Mouse (Mus musculus) forebrain, postnatal 0 days (tissue): ENCODE measurements around the gene Rgs6. TPM values are rescaled to one million over a fixed set of nuclear protein-coding genes. Genes with fewer than 3 reads are reported as not detected.

Experiments
- ATAC-seq: fragments of 200-750 bp; cut with Nextera tagmentation; 2 replicates; pipeline ENCODE4 v1.8.0; 2017; ENCODE audit warnings: mild to moderate bottlenecking, moderate library complexity
- DNase-seq: peaks from one replicate; pipeline ENCODE4 v3.0.0-alpha.2; 2015
- H3K27ac ChIP-seq: fragments of 300-500 bp; sonication (generic); 2 replicates; pipeline ENCODE4 v1.5.1; 2014; ENCODE audit warnings: low read depth, mild to moderate bottlenecking, antibody characterized with exemption, low read length, moderate library complexity, mixed read lengths
- H3K27me3 ChIP-seq: fragments of 300-500 bp; sonication (generic); 2 replicates; pipeline ENCODE4 v1.6.1; 2014; ENCODE audit warnings: mild to moderate bottlenecking, low read length, mixed read lengths; ENCODE audit not compliant: insufficient read depth
- H3K36me3 ChIP-seq: fragments of 300-500 bp; sonication (generic); 2 replicates; pipeline ENCODE4 v1.6.1; 2014; ENCODE audit warnings: mild to moderate bottlenecking, moderate library complexity; ENCODE audit not compliant: insufficient read depth
- H3K4me1 ChIP-seq: fragments of 300-500 bp; sonication (generic); 2 replicates; pipeline ENCODE4 v1.6.1; 2014; ENCODE audit warnings: antibody characterized with exemption; ENCODE audit not compliant: insufficient read depth
- H3K4me2 ChIP-seq: fragments of 300-500 bp; sonication (generic); 2 replicates; pipeline ENCODE4 v1.6.1; 2014; ENCODE audit warnings: low read depth, mild to moderate bottlenecking, moderate library complexity
- H3K4me3 ChIP-seq: fragments of 300-500 bp; sonication (generic); 2 replicates; pipeline ENCODE4 v1.5.1; 2014; ENCODE audit warnings: low read depth, low read length, mixed read lengths
- H3K9ac ChIP-seq: fragments of 300-500 bp; sonication (generic); 2 replicates; pipeline ENCODE4 v1.6.1; 2014; ENCODE audit warnings: mild to moderate bottlenecking
- H3K9me3 ChIP-seq: fragments of 300-500 bp; sonication (generic); 2 replicates; pipeline ENCODE4 v1.6.1; 2016; ENCODE audit warnings: low read length
- CTCF ChIP-seq: sonication (generic); IDR thresholded peaks from 2 replicates; pipeline ENCODE4 v1.5.1; 2016; ENCODE audit warnings: antibody characterized with exemption, control low read depth, low read depth
- WGBS: fragments of 180-500 bp; shearing (Covaris S2); extraction: QIAGEN DNeasy Blood & Tissue Kit; methylation state at CpG from one replicate; pipeline ENCODE4 v1.1.7; 2014; 5-methylcytosine and 5-hydroxymethylcytosine counted together
- polyA plus RNA-seq: library from polyadenylated mRNA; unstranded; fragments of >200 nt; fragmentation: Nextera tagmentation; extraction: Ambion mirVana; gene quantifications from 2 replicates; pipeline ENCODE4 v1.2.1, GENCODE M21; 2015
- total RNA-seq: library from RNA; depleted of rRNA; stranded (reverse); fragments of >200 nt; gene quantifications from 2 replicates; pipeline ENCODE4 v1.2.3, GENCODE M21; 2014

The Rgs6 gene
- total and polyA plus RNA-seq, 2 experiments from 2014 or later, result 16.8 to 19.6 TPM

DNA sequence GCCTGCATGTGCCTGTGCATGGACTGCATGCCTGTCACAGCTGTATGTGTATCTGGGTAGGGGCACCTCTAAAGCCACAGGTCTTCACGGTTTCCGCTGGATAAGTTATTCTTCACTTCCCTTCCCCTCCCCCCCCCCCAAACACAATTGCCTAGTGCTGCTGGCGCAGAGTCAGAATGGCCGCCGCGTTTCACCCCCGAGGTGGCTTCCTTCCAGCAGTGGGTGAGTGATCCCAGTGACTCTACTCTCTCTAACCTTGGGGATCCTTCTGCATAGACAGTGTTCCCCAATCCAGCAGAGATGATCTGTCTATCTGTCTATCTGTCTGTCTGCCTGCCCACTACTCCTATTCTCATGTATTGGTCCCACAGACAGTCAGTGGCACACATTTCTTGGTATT is 561.9 kb downstream of the Rgs6 start:
- no peak overlapping the region for H3K4me2 ChIP-seq
- WGBS, result 73% methylated on average over 7 of the region's 7 CpGs
- TF ChIP-seq CTCF, result no peak
- no peak overlapping the region for H3K9ac ChIP-seq
- no peaks in the 10 kb centered on the region for H3K27me3 ChIP-seq
- no peaks in the 10 kb centered on the region for H3K36me3 ChIP-seq
- H3K27ac ChIP-seq, result no peak overlapping the region
- H3K4me1 ChIP-seq, result peaks cover 4% of the 10 kb centered on the region; the same call in 1 of the 2 replicates
- ATAC-seq (no peak), DNase-seq (no peak)
- no peaks in the 10 kb centered on the region for H3K9me3 ChIP-seq
- H3K4me3 ChIP-seq, result no peak overlapping the region

DNA sequence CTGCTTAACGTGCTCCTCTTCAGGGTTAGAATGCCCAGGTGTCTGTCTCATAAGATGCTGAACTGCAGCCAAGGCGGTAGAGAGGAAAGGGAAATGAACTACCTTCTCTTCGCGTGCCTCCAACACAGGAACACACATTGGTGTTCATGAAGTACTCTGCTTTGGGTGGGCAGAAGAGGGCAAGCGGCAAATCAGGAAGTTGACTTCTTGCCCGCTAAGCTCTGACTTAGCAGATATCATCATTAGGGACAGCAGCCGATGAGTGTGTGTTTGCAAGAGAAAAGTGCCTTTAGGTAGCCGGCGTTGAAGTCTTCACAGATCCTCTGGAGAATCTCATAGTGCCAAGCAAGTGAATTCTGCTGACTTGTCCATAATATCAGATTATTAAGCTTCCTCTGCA is 562.7 kb downstream of the Rgs6 start:
- no peaks in the 10 kb centered on the region for H3K9me3 ChIP-seq
- no peak for TF ChIP-seq CTCF
- H3K4me1 ChIP-seq, result peaks cover 4% of the 10 kb centered on the region; the same call in 1 of the 2 replicates
- H3K4me2 ChIP-seq, result no peak overlapping the region
- no peaks in the 10 kb centered on the region for H3K27me3 ChIP-seq
- no peaks in the 10 kb centered on the region for H3K36me3 ChIP-seq
- H3K4me3 ChIP-seq, result no peak overlapping the region
- H3K9ac ChIP-seq, result no peak overlapping the region
- no peak for DNase-seq
- no peak for ATAC-seq
- 94% methylated on average over 9 of the region's 9 CpGs for WGBS
- H3K27ac ChIP-seq, result no peak overlapping the region

DNA sequence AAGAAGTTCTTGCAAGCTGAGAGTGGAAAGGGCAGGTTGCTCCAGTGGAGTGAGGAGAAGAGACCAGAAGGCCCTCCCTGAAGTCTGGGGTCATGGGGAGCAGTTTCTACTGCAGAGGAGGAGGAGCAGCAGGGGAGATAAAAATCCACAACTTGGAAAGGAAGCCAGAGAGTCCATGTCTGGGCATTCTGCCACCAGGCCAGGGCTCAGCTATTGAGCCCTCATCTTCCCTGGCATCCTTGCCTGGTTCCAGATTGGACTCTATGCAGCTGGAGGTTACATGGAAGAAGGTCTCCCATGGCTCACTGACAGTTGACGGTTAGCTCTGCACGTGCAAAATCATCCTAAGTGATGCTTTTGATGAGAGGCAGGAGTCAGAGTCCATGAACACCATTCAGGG is 563.4 kb downstream of the Rgs6 start:
- no peaks in the 10 kb centered on the region for H3K27me3 ChIP-seq
- no peak for TF ChIP-seq CTCF
- H3K4me3 ChIP-seq, result no peak overlapping the region
- H3K4me1 ChIP-seq, result peaks cover 4% of the 10 kb centered on the region; the same call in 1 of the 2 replicates
- no peak overlapping the region for H3K27ac ChIP-seq
- WGBS, result 63% methylated on average over 2 of the region's 2 CpGs
- no peak overlapping the region for H3K9ac ChIP-seq
- H3K9me3 ChIP-seq, result no peaks in the 10 kb centered on the region
- DNase-seq, result no peak
- no peak overlapping the region for H3K4me2 ChIP-seq
- no peak for ATAC-seq
- no peaks in the 10 kb centered on the region for H3K36me3 ChIP-seq

DNA sequence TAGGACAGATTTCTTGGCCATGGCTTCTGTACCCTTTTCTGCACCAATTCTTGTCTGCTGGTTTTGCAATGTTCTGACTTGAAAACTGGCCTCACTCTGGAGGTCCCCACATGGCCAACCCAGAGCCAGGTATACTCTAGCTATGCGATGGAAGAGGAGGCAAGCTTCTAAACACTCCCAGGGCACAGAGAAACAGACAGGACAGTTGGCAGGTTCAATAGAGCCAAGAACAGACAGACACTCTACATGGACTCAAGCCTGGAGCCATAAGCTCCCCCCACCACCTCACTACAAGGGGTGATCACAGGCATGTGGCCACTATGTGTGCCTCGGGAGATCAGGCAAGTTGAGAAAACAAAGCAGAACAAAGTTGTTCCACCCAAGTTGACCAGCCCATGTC is 572.1 kb downstream of the Rgs6 start:
- H3K4me2 ChIP-seq, result no peak overlapping the region
- ATAC-seq (no peak), DNase-seq (no peak)
- no peaks in the 10 kb centered on the region for H3K9me3 ChIP-seq
- H3K27me3 ChIP-seq, result no peaks in the 10 kb centered on the region
- no peak overlapping the region for H3K4me3 ChIP-seq
- 88% methylated on average over 2 of the region's 2 CpGs for WGBS
- no peaks in the 10 kb centered on the region for H3K4me1 ChIP-seq
- no peaks in the 10 kb centered on the region for H3K36me3 ChIP-seq
- no peak overlapping the region for H3K9ac ChIP-seq
- TF ChIP-seq CTCF, result no peak
- H3K27ac ChIP-seq, result no peak overlapping the region

DNA sequence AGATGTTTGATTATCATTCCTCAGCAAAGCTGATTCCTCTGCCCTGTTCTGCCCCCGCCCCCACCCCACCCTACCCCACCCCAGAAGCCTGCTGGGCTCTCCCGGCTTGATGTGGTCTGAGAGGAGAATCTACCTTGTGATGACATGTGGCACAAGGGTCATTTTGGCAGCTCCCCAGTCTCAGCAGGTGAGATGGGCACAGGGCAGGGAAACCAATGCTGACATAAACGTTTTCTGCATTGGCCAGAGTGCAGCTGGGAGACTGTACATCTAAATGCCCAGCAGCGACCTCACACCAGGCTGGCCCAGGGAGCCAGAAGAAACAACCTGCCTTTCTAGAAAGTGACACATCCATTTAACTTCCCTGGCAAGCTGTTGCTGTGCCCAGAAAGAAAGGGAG is 572.6 kb downstream of the Rgs6 start:
- no peak overlapping the region for H3K9ac ChIP-seq
- DNase-seq (no peak), ATAC-seq (no peak)

DNA sequence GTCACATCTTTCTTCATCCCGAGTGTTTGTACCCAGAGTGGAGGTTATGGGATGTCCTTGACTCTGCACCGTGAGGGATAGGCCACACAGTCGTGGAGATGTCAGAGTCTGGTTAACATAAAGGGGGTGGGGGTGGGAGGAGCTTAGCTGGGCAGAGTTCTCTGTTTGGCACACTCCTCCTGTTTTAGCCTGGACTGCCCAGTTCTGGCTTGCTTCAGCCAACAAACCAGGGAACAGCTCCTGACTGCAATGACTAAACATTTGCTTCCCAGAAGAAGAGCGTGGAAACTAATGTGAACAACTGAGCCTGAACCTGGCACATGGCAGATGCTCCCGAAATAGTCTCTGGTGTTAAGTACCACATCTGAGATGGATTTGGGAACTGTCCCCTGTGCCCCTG is 575.6 kb downstream of the Rgs6 start:
- Histone ChIP-seq H3K36me3 (no peaks in the 10 kb centered on the region), H3K4me1 (no peaks in the 10 kb centered on the region), H3K9me3 (no peaks in the 10 kb centered on the region), H3K9ac (no peak overlapping the region), H3K27me3 (no peaks in the 10 kb centered on the region), H3K27ac (no peak overlapping the region), H3K4me2 (no peak overlapping the region), H3K4me3 (no peak overlapping the region)
- TF ChIP-seq CTCF, result no peak
- DNase-seq (no peak), ATAC-seq (no peak)
- 73% methylated on average over 5 of the region's 5 CpGs for WGBS

More for the DNA sequence above, 572.6 kb downstream of the Rgs6 start:
- H3K4me2 ChIP-seq, result no peak overlapping the region
- no peaks in the 10 kb centered on the region for H3K36me3 ChIP-seq
- 74% methylated on average over 4 of the region's 4 CpGs for WGBS
- H3K27ac ChIP-seq, result no peak overlapping the region
- no peaks in the 10 kb centered on the region for H3K4me1 ChIP-seq
- TF ChIP-seq CTCF, result no peak
- H3K27me3 ChIP-seq, result no peaks in the 10 kb centered on the region
- H3K9me3 ChIP-seq, result no peaks in the 10 kb centered on the region
- H3K4me3 ChIP-seq, result no peak overlapping the region

DNA sequence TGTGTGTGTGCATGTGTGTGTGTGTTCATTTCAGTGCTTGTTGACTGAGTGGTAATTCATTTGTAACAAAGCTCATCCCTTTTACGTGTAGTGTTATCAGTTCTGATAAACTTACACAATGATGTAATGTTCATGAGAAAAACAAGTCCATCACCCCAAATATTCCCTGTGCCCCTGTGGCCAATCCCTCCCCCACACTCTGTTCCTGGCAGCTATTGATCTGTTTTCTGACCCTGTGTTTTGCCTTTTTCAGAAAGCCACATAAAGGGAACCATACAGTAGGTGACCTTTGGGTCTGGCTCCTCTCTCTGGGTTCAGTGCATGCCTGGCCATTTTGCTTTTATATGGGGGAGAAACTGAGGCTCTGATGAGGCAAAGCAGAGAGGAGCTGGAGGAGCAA is 577.0 kb downstream of the Rgs6 start:
- Histone ChIP-seq H3K4me2 (no peak overlapping the region), H3K4me3 (no peak overlapping the region), H3K9me3 (no peaks in the 10 kb centered on the region), H3K27me3 (no peaks in the 10 kb centered on the region), H3K27ac (no peak overlapping the region), H3K36me3 (no peaks in the 10 kb centered on the region), H3K9ac (no peak overlapping the region), H3K4me1 (peaks cover 8% of the 10 kb centered on the region; the same call in 1 of the 2 replicates)
- DNase-seq (no peak), ATAC-seq (no peak)
- TF ChIP-seq CTCF, result no peak
- WGBS, result 93% methylated on average over 1 of the region's 1 CpGs

DNA sequence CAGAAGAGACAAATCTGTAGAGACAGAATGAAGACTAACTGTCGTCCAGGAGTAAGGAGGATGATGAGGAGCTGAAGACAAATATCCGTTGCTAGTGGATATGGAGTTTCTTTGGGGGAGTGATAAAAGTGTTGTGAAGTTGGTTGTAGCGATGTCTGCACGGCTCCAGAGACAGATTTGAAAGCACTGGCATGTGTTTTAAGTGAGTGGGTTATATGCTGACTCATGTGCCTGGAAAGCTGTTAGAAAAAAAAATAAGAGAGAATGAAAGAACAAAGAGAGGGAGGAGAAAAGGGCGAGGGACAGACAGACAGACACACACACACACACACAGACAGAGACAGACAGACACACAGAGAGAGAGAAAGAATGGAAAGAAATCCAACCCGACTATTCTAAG is 580.2 kb downstream of the Rgs6 start:
- WGBS, result 80% methylated on average over 6 of the region's 6 CpGs
- Histone ChIP-seq H3K9me3 (no peaks in the 10 kb centered on the region), H3K27me3 (no peaks in the 10 kb centered on the region), H3K4me3 (no peak overlapping the region), H3K4me2 (no peak overlapping the region), H3K27ac (no peak overlapping the region), H3K9ac (no peak overlapping the region), H3K4me1 (peaks cover 9% of the 10 kb centered on the region; the same call in 1 of the 2 replicates), H3K36me3 (no peaks in the 10 kb centered on the region)
- no peak for TF ChIP-seq CTCF
- no peak for DNase-seq
- ATAC-seq, result no peak
